Mouse (Mus musculus) c-Kit-positive CD71-negative TER-119-negative erythroid progenitor cells, embryonic 14.5 days (primary cell): ENCODE data around the gene Gm45837.

Experiments used
- DNase-seq: peaks from one replicate; pipeline ENCODE4 v3.0.0-alpha.2; 2013; ENCODE audit warnings: low read depth

The Gm45837 gene

GRCm38 (mm10) chr7:101410267-101410936 is at the start of gene Gm45837:
Gm45837 (plus strand) TSS chr7:101410886.
- DNase-seq: no peak

- no peak for DNase-seq
These were observed 49.7 kb upstream of the Gm45837 start for GRCm38 (mm10) chr7:101361021-101361420.

GRCm38 (mm10) chr7:101361767-101362166 is 48.9 kb upstream of the Gm45837 start:
- no peak for DNase-seq

GRCm38 (mm10) chr7:101362791-101363191 is 47.9 kb upstream of the Gm45837 start:
- DNase-seq: no peak

- no peak for DNase-seq
These were observed 46.8 kb upstream of the Gm45837 start for GRCm38 (mm10) chr7:101363914-101364313.

- DNase-seq: no peak
These were observed 42.5 kb upstream of the Gm45837 start for GRCm38 (mm10) chr7:101367901-101368852.

- no peak for DNase-seq
These were observed 41.0 kb upstream of the Gm45837 start for GRCm38 (mm10) chr7:101369666-101370065.

GRCm38 (mm10) chr7:101373082-101373481 is 37.6 kb upstream of the Gm45837 start:
- DNase-seq: no peak

- no peak for DNase-seq
These were observed 36.5 kb upstream of the Gm45837 start for GRCm38 (mm10) chr7:101374155-101374554.

- DNase-seq: no peak
These were observed 33.9 kb upstream of the Gm45837 start for GRCm38 (mm10) chr7:101376701-101377340.

GRCm38 (mm10) chr7:101377741-101378262 is 32.9 kb upstream of the Gm45837 start:
- peak; percentile 60 for DNase-seq

- DNase-seq: no peak
These were observed 32.4 kb upstream of the Gm45837 start for GRCm38 (mm10) chr7:101378285-101378684.

- no peak for DNase-seq
These were observed 31.8 kb upstream of the Gm45837 start for GRCm38 (mm10) chr7:101378796-101379465.

GRCm38 (mm10) chr7:101379732-101380131 is 31.0 kb upstream of the Gm45837 start:
- DNase-seq: no peak

GRCm38 (mm10) chr7:101381512-101381911 is 29.2 kb upstream of the Gm45837 start:
- no peak for DNase-seq

- peak; percentile 69 for DNase-seq
These were observed 28.3 kb upstream of the Gm45837 start for GRCm38 (mm10) chr7:101382378-101382777.

- no peak for DNase-seq
These were observed 26.9 kb upstream of the Gm45837 start for GRCm38 (mm10) chr7:101383756-101384155.

GRCm38 (mm10) chr7:101384931-101385330 is 25.8 kb upstream of the Gm45837 start:
- no peak for DNase-seq

GRCm38 (mm10) chr7:101385331-101385733 is 25.4 kb upstream of the Gm45837 start:
- DNase-seq: no peak

GRCm38 (mm10) chr7:101385866-101386452 is 24.7 kb upstream of the Gm45837 start:
- no peak for DNase-seq

GRCm38 (mm10) chr7:101389256-101389655 is 21.4 kb upstream of the Gm45837 start:
- DNase-seq: no peak
